Mouse (Mus musculus) embryo, embryonic 10.5 days (tissue): Measurements from ENCODE around the gene Plcd1.

Source experiments
- DNase-seq: peaks from one replicate; pipeline ENCODE4 v3.0.0-alpha.2; 2015; ENCODE audit warnings: low spot score

Gene Plcd1

GRCm38 (mm10) chr9:119091581-119092310 lies 1.6 kb downstream of the Plcd1 start:
- no peak for DNase-seq

- DNase-seq = no peak
Measured at GRCm38 (mm10) chr9:119090462-119090861, 2.8 kb downstream of the Plcd1 start.

DNA sequence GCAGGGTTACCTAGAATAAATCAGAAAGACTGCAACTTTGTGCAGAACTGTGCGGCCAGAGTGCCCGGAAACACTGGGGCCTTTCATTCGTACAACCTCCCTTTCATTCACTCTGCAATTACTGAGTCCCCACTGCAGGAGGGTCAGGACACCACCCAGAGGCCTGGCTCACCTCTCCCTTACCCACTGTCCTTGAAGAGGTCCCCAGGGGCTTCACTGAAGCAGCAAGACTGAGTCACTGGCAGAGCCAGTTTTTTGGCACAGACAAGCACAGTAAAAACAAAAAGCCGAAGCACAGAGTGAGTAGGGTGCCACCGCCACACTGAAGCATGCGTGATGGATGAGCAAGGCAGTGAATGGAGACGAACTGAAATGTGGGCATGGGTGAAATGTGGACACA lies 3.9 kb downstream of the Plcd1 start:
- no peak for DNase-seq

DNA sequence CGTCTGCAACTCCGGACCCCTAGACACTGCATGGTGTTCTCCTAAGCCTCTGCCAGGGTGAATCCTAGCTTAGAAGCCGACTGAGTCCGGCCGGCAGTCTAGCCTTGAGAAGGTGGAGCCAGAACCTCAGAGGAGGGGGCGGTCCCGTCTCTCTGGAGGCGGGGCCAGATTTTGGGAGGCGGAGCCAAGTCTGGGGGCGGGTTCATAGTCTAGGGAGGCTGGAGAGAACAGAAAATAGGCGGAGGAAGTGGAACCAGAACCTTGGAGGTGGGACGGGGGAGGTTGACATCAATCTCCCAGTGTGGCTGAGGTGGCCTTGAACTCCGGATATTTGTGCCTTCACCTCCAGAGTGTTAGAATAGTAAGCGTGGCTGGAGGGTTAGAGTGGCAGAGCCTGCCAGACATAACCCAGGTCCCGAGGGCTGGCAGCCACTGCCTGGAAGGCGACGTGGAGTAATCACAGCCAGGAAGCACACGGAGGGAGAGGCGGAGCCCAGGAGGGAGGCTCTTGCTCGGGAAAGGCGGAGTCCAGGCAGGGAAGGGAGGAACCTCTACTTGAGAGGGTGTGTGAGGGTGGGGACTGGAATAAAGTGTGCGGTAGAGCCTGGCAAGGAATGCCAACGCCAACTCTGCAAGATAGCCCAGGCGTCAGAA lies 5.0 kb downstream of the Plcd1 start:
- peak; percentile 93 for DNase-seq

DNA sequence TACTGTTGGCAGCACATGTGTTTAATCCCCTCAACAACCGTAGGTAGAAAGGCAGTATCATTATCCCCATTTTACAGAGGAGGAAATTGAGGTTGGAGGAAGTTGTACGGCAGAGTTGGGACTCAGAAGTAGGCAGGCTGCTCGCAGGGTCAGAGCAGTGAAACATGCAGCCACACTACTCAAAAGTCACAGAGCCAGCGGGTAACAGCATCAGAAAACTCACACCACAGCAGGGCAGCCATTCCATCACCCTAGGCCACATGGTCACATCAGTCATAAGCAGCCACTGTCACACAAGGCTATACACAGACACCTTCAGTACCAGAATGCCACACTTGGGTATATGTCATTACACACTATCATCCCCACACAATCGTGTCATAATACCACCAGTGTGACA lies 6.0 kb downstream of the Plcd1 start:
- no peak for DNase-seq

DNA sequence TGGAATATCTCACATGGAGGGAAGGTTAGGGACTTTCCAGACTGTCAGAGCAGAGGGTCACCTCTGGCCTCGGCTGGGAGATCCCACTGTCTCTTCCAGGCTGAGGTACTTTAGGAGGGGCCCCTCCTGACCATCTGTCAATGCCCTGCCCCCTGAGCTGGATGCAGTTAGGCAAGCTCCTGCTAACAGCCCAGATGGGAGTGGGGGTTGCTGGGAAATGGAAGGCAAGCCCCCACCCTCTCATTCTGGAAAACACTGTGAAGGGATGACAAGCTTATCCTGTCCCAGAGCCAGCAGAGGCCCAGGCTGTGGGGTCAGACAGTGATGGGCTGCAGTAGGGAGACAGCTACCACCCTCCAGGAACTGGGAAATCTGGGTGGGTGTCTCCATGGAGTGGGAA lies 6.9 kb downstream of the Plcd1 start:
- no peak for DNase-seq

DNA sequence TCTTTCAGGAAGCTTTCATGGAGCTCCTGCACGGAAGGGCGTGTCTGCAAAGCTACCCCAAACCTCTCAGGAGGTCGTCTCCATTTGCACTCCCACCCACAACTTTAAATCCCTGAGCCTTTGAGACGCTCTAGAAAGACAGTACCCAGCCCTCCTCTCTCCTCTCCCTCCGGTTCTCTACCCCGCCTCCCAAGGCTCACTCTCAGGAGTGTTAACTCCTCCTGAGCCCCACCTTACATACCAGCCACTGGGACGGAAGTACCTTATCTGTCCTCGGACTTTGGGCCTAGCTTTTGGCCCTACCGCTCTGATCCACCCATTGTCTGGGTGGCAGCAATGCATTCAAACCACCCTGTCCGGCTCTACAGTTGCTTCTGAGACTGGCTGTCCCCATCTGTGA lies 9.3 kb downstream of the Plcd1 start:
- no peak for DNase-seq

- peak; percentile 42 for DNase-seq
Measured at GRCm38 (mm10) chr9:119082656-119083430, 10.5 kb downstream of the Plcd1 start.

DNA sequence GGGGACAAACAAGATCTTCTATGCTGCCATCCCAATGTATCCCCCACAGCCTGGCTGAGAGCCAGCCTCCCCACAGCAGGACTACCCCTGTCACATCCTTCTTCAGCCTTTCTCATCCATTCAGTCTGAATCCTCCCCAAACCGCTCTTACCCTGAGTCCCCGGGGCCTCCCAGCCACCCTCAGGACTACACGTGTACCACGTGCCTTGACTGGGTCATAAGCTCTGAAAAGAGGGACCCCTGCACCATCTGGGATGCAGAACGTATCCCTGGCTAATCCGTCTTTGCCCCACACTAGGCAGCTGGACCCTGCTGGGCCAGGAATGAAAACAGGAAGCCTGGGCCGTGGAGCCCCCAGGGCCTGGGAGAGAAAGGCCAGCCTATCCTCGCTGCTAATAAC lies 11.3 kb downstream of the Plcd1 start:
- peak; percentile 60 for DNase-seq

DNA sequence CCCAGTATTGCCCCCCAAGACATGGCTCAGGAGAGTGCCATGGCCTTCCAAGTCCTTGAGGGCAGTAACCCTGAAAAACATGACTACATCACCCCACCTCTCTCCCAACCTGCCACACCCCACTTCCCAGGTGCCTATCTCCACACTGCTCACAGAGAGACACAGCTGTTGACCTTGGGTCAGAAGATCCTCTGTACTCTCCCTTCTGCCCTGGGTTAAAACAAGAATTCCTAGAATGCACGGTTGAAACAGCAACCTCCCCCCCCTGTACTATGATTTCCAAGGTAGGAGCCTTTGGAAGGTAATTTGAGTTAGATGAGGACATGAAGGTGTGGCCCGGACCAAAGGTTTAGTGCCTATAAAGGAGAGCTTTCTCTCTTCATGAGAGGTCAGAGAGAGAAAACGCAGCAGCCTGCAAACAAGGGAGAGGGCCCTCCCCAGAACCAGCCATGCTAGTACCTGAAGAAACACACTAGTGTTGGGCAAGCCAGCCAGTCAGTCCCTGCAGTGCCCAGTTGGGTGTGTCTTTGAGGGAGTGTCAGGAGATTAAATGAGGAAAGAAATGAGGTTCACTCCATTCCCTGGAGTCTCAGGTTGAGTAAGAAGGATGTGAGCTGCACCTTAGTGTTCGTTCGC lies 13.1 kb downstream of the Plcd1 start:
- no peak for DNase-seq

DNA sequence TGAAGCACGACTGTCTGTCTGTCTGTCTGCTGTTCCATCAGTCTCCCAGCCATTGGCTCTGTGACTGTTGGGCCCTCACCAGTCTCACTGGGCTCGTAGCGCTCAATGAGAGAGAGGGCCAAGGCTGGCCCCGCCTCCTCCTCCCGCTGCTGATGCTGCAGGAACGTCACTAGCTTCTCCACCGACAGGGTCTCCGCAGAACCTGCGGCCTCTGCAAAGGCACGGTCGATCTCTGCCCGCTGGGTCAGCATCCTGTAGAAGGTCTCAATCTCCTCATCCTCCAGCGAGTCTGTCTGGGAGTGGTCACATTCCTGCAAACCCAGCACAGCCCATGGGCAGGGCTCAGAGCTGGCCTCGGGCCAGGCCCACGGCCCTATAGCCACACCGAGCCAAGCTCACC lies 17.6 kb downstream of the Plcd1 start:
- DNase-seq = no peak

GRCm38 (mm10) chr9:119073184-119073895 lies 20.0 kb downstream of the Plcd1 start:
- no peak for DNase-seq

- DNase-seq = no peak
Measured at GRCm38 (mm10) chr9:119071786-119072185, 21.5 kb downstream of the Plcd1 start.

DNA sequence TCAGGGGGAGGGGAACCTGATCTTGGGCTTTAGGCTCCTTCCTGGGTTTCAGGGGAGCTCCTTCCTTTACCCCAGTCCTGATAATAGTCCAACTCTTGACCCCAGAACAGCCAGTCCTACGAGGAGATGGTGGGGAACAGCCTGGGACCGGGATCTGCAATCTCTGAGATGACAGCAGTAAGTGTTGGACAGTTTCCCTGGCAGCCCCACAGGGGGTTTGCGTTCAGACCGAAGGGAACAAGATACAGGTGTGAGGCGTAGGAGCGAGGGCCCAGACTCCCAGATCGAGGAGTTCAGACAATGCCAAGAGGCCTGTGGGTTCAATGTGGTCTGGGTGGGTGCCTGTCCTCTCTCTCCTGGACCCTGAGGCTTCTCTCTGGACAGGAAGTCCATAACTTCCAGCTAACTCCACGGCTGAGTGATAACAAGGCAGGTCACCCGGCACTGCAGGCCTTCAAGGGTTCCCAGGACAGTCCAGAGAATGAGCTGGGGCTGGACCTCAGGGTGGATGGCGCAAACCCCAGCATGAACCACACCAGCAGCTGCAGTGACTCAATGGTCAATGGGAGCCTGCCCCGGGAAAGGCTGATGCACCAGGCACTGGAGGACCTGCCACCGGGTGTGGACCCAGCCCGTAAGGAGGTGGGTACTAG lies 23.0 kb downstream of the Plcd1 start:
- no peak for DNase-seq

DNA sequence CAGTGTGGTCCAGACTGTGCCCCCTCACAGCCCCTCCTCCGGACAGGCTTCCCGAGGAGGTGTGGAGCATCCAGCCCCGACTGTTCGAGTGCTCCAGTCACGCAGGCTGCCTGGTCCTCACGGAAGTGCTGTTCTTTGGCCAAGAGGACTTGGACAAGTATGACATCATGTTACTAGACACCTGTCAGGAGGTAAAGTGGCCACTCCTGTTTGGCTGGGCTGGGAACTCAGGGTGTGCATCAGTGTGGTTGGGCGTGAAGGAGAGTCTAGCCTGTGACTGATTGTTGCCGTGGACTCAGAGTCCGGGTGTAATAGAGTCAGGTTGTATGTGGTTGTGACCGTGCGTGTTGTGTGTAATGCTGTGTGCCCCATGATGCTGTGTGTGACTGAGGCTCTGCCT lies 25.0 kb downstream of the Plcd1 start:
- no peak for DNase-seq

DNA sequence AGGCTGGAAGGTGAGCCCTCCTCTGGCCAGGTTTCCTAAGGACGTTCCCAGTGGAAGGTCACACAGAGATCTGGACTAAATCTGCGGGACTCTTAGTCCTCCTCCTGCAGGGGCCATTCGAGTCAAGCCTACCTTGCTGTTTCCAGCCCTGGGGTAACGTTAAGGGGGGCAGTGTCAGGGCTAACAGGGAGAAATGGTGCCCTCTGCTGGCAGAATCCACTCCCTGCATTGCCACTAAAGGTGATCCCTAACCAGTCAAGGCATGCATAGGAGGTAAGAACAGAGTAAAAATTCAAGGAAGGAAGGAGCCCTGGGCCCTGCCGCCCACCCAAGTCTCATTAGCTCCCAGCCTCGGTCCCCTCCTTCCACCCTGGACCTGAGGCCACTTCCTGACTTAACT lies 25.7 kb downstream of the Plcd1 start:
- peak; percentile 89 for DNase-seq

DNA sequence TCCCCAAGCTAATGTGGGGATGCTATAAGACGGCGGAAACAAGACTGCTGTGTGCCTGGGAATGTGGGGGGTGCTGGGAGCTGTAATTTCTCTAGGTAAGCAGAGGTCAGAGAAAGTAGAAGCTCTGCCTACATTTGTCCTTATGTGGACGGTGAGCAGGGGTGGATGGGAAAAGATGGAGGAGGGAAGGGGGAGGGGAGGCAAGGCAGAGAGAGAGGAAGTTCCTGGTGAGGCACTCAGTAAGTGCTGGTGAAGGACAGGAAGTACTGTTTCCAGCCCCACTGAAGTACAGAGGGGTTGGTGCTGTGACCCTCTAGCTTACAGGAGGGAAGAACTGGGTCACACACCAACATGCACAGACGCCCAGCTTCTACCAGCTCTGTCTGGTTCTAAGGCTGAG lies 29.0 kb downstream of the Plcd1 start:
- DNase-seq = no peak

DNA sequence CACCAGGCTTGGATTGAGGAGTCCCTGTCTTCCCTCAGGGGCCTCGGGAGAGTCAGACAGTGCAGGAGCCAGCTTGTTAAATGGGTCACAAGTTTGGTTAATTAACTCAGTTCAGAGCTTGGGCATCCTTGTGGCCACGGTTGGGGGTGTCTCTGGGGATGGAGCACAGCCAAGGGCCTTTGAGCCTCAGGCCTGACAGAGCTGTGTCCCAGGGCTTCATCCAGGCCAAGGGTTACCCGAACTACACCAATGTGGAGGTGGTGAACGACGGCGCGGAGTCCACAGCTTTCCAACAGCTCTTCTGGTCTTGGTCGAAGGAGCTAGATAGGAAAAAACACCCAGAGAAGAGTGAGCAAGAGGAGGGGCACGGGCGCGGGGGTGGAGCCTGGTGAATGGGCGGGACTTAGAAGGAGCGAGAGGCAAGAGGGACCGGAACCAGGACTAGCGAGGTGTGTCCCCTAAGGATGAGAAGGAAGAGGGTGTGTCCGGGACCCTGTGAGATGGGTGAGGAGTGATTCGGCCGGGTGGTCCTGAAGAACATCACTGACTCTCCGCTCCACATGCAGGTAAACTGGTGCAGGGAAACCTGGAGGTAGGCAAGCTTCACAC lies 30.2 kb downstream of the Plcd1 start:
- DNase-seq = no peak

DNA sequence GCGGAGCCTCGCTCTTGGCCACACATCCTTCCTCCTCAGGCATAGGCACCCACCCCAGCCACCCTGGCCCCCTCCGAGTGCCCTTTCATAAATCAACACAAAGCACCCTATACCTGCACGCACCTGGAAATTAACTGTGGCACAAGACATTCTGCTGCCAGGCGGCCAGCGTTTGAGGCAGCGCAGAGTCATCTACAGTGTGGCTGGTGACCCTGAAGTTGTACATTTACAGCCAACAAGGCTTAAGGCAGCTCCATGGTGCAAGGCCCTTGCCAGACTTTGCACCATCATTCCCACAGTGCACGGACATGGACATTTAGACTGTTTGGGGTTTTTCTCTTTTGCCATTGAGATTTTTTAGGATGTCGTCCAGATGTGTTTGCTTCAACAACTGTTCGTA lies 32.6 kb downstream of the Plcd1 start:
- no peak for DNase-seq

DNA sequence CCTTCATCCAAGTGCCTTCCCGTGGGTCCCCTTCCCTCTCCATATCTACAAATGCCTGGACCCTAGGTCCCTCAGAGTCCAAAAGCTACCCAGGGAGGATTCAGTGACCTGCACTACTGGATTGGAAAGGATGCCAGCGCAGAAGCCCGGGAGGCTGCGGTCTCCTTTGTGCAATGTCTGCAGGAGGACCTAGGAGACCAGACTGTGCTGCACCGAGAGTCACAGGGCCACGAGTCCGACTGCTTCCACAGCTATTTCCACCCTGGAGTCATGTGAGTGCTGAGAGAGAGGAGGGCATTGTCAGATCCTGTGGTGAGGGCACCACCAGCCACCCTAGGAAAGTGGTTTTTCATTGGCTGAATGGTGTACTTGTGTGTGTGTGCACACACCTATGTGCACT lies 35.1 kb downstream of the Plcd1 start:
- DNase-seq = no peak

GRCm38 (mm10) chr9:119055336-119055735 lies 38.0 kb downstream of the Plcd1 start:
- DNase-seq = no peak
